Mouse (Mus musculus) forebrain, postnatal 0 days (tissue): ENCODE measurements at regions not wholly inside any gene's neighbourhood (a gene's known extent, or its start where the extent isn't known, plus 50 kb on each side); places are given as distances from the start of the nearest gene placed in this dataset.

Experiments
- ATAC-seq: fragments of 200-750 bp; cut with Nextera tagmentation; 2 replicates; pipeline ENCODE4 v1.8.0; 2017; ENCODE audit warnings: mild to moderate bottlenecking, moderate library complexity
- DNase-seq: peaks from one replicate; pipeline ENCODE4 v3.0.0-alpha.2; 2015
- H3K27ac ChIP-seq: fragments of 300-500 bp; sonication (generic); 2 replicates; pipeline ENCODE4 v1.5.1; 2014; ENCODE audit warnings: low read depth, mild to moderate bottlenecking, antibody characterized with exemption, low read length, moderate library complexity, mixed read lengths
- H3K27me3 ChIP-seq: fragments of 300-500 bp; sonication (generic); 2 replicates; pipeline ENCODE4 v1.6.1; 2014; ENCODE audit warnings: mild to moderate bottlenecking, low read length, mixed read lengths; ENCODE audit not compliant: insufficient read depth
- H3K36me3 ChIP-seq: fragments of 300-500 bp; sonication (generic); 2 replicates; pipeline ENCODE4 v1.6.1; 2014; ENCODE audit warnings: mild to moderate bottlenecking, moderate library complexity; ENCODE audit not compliant: insufficient read depth
- H3K4me1 ChIP-seq: fragments of 300-500 bp; sonication (generic); 2 replicates; pipeline ENCODE4 v1.6.1; 2014; ENCODE audit warnings: antibody characterized with exemption; ENCODE audit not compliant: insufficient read depth
- H3K4me2 ChIP-seq: fragments of 300-500 bp; sonication (generic); 2 replicates; pipeline ENCODE4 v1.6.1; 2014; ENCODE audit warnings: low read depth, mild to moderate bottlenecking, moderate library complexity
- H3K4me3 ChIP-seq: fragments of 300-500 bp; sonication (generic); 2 replicates; pipeline ENCODE4 v1.5.1; 2014; ENCODE audit warnings: low read depth, low read length, mixed read lengths
- H3K9ac ChIP-seq: fragments of 300-500 bp; sonication (generic); 2 replicates; pipeline ENCODE4 v1.6.1; 2014; ENCODE audit warnings: mild to moderate bottlenecking
- H3K9me3 ChIP-seq: fragments of 300-500 bp; sonication (generic); 2 replicates; pipeline ENCODE4 v1.6.1; 2016; ENCODE audit warnings: low read length
- CTCF ChIP-seq: sonication (generic); IDR thresholded peaks from 2 replicates; pipeline ENCODE4 v1.5.1; 2016; ENCODE audit warnings: antibody characterized with exemption, control low read depth, low read depth
- WGBS: fragments of 180-500 bp; shearing (Covaris S2); extraction: QIAGEN DNeasy Blood & Tissue Kit; methylation state at CpG from one replicate; pipeline ENCODE4 v1.1.7; 2014; 5-methylcytosine and 5-hydroxymethylcytosine counted together

- H3K9me3 ChIP-seq = no peaks in the 10 kb centered on the region
- DNase-seq (no peak), ATAC-seq (no peak)
- H3K4me1 ChIP-seq = no peaks in the 10 kb centered on the region
- no peak overlapping the region for H3K4me2 ChIP-seq
- no peaks in the 10 kb centered on the region for H3K36me3 ChIP-seq
- H3K27ac ChIP-seq = no peak overlapping the region
- peaks cover 3% of the 10 kb centered on the region; the same call in 1 of the 2 replicates for H3K27me3 ChIP-seq
- no peak overlapping the region for H3K9ac ChIP-seq
- no peak overlapping the region for H3K4me3 ChIP-seq
- 19% methylated on average over 15 of the region's 15 CpGs for WGBS
- no peak for TF ChIP-seq CTCF
Observed at GRCm38 (mm10) chr8:88972993-88973690, 70.8 kb downstream of the Sall1 start.

GRCm38 (mm10) chr8:88958843-88959242 is 85.1 kb downstream of the Sall1 start:
- H3K4me2 ChIP-seq = no peak overlapping the region
- no peak for ATAC-seq
- no peak overlapping the region for H3K4me3 ChIP-seq
- no peaks in the 10 kb centered on the region for H3K27me3 ChIP-seq
- H3K27ac ChIP-seq = no peak overlapping the region
- TF ChIP-seq CTCF = no peak
- no peak overlapping the region for H3K9ac ChIP-seq
- DNase-seq = no peak
- 0 out of 2 replicates have a peak, but pooled peaks cover 6% of the 10 kb centered on the region for H3K9me3 ChIP-seq
- H3K4me1 ChIP-seq = no peaks in the 10 kb centered on the region
- no peaks in the 10 kb centered on the region for H3K36me3 ChIP-seq

- 52% methylated on average over 2 of the region's 2 CpGs for WGBS
Observed at GRCm38 (mm10) chr8:88953178-88953577, 90.8 kb downstream of the Sall1 start.

GRCm38 (mm10) chr8:88951829-88952155 is 92.2 kb downstream of the Sall1 start:
- DNase-seq (no peak), ATAC-seq (no peak)
- Histone ChIP-seq H3K4me1 (no peaks in the 10 kb centered on the region), H3K27ac (no peak overlapping the region), H3K9me3 (no peaks in the 10 kb centered on the region), H3K36me3 (no peaks in the 10 kb centered on the region), H3K9ac (no peak overlapping the region), H3K4me2 (no peak overlapping the region), H3K27me3 (no peaks in the 10 kb centered on the region), H3K4me3 (no peak overlapping the region)
- WGBS = 78% methylated on average over 7 of the region's 7 CpGs
- TF ChIP-seq CTCF = no peak

More at GRCm38 (mm10) chr8:88953178-88953577, 90.8 kb downstream of the Sall1 start:
- 0 out of 2 replicates have a peak, but pooled peaks cover 6% of the 10 kb centered on the region for H3K9me3 ChIP-seq
- H3K27ac ChIP-seq = no peak overlapping the region
- no peaks in the 10 kb centered on the region for H3K27me3 ChIP-seq
- DNase-seq = no peak
- no peak for ATAC-seq
- no peaks in the 10 kb centered on the region for H3K4me1 ChIP-seq
- H3K36me3 ChIP-seq = no peaks in the 10 kb centered on the region
- H3K4me3 ChIP-seq = no peak overlapping the region
- no peak overlapping the region for H3K9ac ChIP-seq
- no peak for TF ChIP-seq CTCF
- H3K4me2 ChIP-seq = no peak overlapping the region

- DNase-seq = no peak
- no peaks in the 10 kb centered on the region for H3K4me1 ChIP-seq
- H3K27me3 ChIP-seq = no peaks in the 10 kb centered on the region
- H3K36me3 ChIP-seq = no peaks in the 10 kb centered on the region
- no peak for TF ChIP-seq CTCF
- 91% methylated on average over 16 of the region's 16 CpGs for WGBS
- no peak overlapping the region for H3K4me2 ChIP-seq
- no peak overlapping the region for H3K4me3 ChIP-seq
- H3K9ac ChIP-seq = no peak overlapping the region
- no peaks in the 10 kb centered on the region for H3K9me3 ChIP-seq
- no peak for ATAC-seq
- no peak overlapping the region for H3K27ac ChIP-seq
Observed at GRCm38 (mm10) chr8:88951145-88951828, 92.7 kb downstream of the Sall1 start.

- DNase-seq (no peak), ATAC-seq (no peak)
- no peaks in the 10 kb centered on the region for H3K27me3 ChIP-seq
- H3K4me1 ChIP-seq = no peaks in the 10 kb centered on the region
- no peaks in the 10 kb centered on the region for H3K9me3 ChIP-seq
- H3K36me3 ChIP-seq = no peaks in the 10 kb centered on the region
- no peak overlapping the region for H3K27ac ChIP-seq
- H3K4me2 ChIP-seq = no peak overlapping the region
- H3K9ac ChIP-seq = no peak overlapping the region
- no peak overlapping the region for H3K4me3 ChIP-seq
- no peak for TF ChIP-seq CTCF
- 93% methylated on average over 6 of the region's 6 CpGs for WGBS
Observed at GRCm38 (mm10) chr8:88949975-88950374, 94.0 kb downstream of the Sall1 start.

- peak; percentile 32; the same call in 1 of the 2 replicates for ATAC-seq
- Histone ChIP-seq H3K36me3 (no peaks in the 10 kb centered on the region), H3K4me2 (no peak overlapping the region), H3K27ac (no peak overlapping the region), H3K27me3 (no peaks in the 10 kb centered on the region), H3K9me3 (no peaks in the 10 kb centered on the region), H3K4me3 (no peak overlapping the region), H3K9ac (no peak overlapping the region), H3K4me1 (no peaks in the 10 kb centered on the region)
- TF ChIP-seq CTCF = no peak
- 65% methylated on average over 16 of the region's 16 CpGs for WGBS
- peak; percentile 53 for DNase-seq
Observed at GRCm38 (mm10) chr8:88948981-88949380, 95.0 kb downstream of the Sall1 start.
